Mouse (Mus musculus) kidney, adult 2 months (tissue): ENCODE measurements around the gene Reep3. TPM values are rescaled to one million over a fixed set of nuclear protein-coding genes. Genes with fewer than 3 reads are reported as not detected.

ENCODE experiments used
- DNase-seq: peaks from one replicate; pipeline ENCODE4 v3.0.0; 2021
- H3K27ac ChIP-seq: fragments of 200-500 bp; 2 replicates; pipeline ENCODE4 v1.5.1; 2012; ENCODE audit warnings: low read depth, low read length, control low read depth, inconsistent platforms; ENCODE audit not compliant: insufficient read depth
- H3K27me3 ChIP-seq: fragments of 200-500 bp; replicated peaks from 2 replicates; pipeline ENCODE4 v1.6.1; 2012; ENCODE audit warnings: mild to moderate bottlenecking, moderate library complexity, low read length, inconsistent platforms; ENCODE audit not compliant: control insufficient read depth, insufficient read depth
- H3K36me3 ChIP-seq: fragments of 200-500 bp; 2 replicates; pipeline ENCODE4 v1.6.1; 2012; ENCODE audit warnings: mild to moderate bottlenecking, moderate library complexity, low read length, inconsistent platforms; ENCODE audit not compliant: control insufficient read depth, insufficient read depth
- H3K4me1 ChIP-seq: fragments of 200-500 bp; 2 replicates; pipeline ENCODE4 v1.6.1; 2011; ENCODE audit warnings: low read length; ENCODE audit not compliant: control insufficient read depth, insufficient read depth
- H3K4me3 ChIP-seq: fragments of 200-500 bp; 2 replicates; pipeline ENCODE4 v1.5.1; 2011; ENCODE audit warnings: mild to moderate bottlenecking, low read depth, low read length, control low read depth; ENCODE audit not compliant: insufficient read depth
- CTCF ChIP-seq: fragments of 200-500 bp; conservative IDR thresholded peaks from 2 replicates; pipeline ENCODE4 v1.5.1; 2011; ENCODE audit warnings: low read depth, mild to moderate bottlenecking, control low read depth, low read length, moderate library complexity, mixed read lengths; ENCODE audit not compliant: insufficient read depth, insufficient read length
- POLR2A ChIP-seq: fragments of 200-500 bp; IDR thresholded peaks from one replicate; pipeline ENCODE4 v1.6.1; 2011; ENCODE audit warnings: low read depth, low read length, control low read depth
- WGBS: fragments of 180-500 bp; shearing (Covaris S2); methylation state at CpG from one replicate; pipeline ENCODE4 v1.1.7; 2018; 5-methylcytosine and 5-hydroxymethylcytosine counted together
- polyA plus RNA-seq: library from polyadenylated mRNA; depleted of rRNA; stranded (reverse); fragments of >200 nt; gene quantifications from 2 replicates; pipeline ENCODE4 v1.2.3, GENCODE M21; 2012

The Reep3 gene
- polyA plus RNA-seq, 1 experiment: 26.0 TPM

GRCm38 (mm10) chr10:67069013-67069412, 27.7 kb downstream of the Reep3 start:
- H3K4me3 ChIP-seq: no peak overlapping the region
- no peaks in the 10 kb centered on the region for H3K27me3 ChIP-seq
- DNase-seq: peak; percentile 60
- 76% methylated on average over 10 of the region's 10 CpGs for WGBS
- H3K27ac ChIP-seq: peak overlapping the region; percentile 32; the same call in 1 of the 2 replicates
- TF ChIP-seq CTCF (no peak), POLR2A (no peak)
- H3K4me1 ChIP-seq: no peaks in the 10 kb centered on the region
- no peaks in the 10 kb centered on the region for H3K36me3 ChIP-seq

DNA sequence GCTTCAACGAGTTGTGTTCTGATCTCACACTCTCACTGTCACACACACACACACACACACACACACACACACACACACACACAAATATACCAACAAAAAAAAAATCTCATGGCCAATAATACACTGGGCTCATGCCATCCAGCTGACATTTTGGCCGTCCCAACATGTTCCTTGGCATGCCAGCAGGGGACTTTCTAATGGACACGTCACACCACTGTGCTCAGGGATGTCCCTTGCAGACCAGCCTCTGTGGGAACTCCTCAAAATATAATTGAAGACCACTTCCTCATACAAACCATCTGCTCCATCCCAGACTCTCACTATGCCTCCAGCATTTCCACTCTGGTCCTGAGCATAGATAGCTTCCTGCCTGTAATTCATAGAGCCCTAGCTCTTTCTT, 30.3 kb downstream of the Reep3 start:
- no peak overlapping the region for H3K4me3 ChIP-seq
- 78% methylated on average over 3 of the region's 3 CpGs for WGBS
- H3K4me1 ChIP-seq: no peaks in the 10 kb centered on the region
- no peaks in the 10 kb centered on the region for H3K27me3 ChIP-seq
- DNase-seq: no peak
- no peak for TF ChIP-seq POLR2A
- peak; percentile 20; the same call in 1 of the 2 replicates for TF ChIP-seq CTCF
- H3K36me3 ChIP-seq: no peaks in the 10 kb centered on the region
- H3K27ac ChIP-seq: no peak overlapping the region

DNA sequence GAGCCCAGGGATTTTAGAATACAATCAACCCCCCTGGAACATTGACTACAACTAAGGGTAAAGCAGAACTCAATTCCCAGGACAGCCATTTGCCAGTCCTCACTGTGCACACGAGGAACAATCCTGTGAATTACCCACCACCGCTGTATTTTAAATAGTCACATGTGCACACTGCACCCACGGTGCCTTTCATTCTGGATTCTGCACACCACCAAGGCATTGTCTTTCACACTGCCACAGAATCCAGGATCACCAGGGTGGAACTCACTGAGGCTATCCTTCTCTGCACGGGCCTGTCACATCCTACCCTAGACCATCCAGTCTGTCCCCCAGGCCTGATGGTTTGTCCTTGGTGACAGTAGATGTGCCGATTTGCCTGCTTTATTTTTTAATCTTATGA, 30.8 kb downstream of the Reep3 start:
- no peak for DNase-seq
- H3K36me3 ChIP-seq: no peaks in the 10 kb centered on the region
- no peaks in the 10 kb centered on the region for H3K4me1 ChIP-seq
- no peak overlapping the region for H3K4me3 ChIP-seq
- TF ChIP-seq POLR2A (no peak), CTCF (no peak)
- H3K27ac ChIP-seq: no peak overlapping the region
- no peaks in the 10 kb centered on the region for H3K27me3 ChIP-seq
- 67% methylated on average over 5 of the region's 5 CpGs for WGBS

DNA sequence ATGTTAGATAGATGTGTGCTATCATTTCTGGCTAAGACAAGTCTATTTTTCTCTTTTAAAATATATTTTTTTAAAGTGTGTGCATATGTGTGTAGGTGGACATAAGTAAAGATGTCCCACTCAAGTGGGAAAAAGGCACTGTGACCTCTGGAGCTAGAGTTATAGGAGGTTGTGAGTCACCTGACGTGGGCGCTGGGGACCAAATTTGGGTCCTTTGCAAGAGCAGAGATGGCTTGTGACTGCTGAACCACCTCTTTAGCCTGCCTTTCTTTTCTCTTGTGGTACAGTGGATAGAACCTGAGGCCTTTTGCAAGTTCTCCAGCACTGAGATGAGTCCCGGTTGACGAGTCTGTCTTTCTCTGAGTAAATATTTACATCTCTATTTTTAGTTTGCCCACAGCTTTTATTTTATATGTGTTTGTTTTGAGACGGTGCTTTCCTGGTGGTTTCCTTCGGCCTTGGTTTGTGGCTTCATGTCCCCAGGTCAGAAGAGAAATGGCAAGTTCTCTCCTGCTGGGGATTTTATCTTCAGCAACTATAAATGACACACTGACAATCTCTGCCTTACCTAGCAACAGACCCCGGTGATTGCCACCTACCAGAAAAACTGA, 31.4 kb downstream of the Reep3 start:
- no peak for DNase-seq
- Histone ChIP-seq H3K36me3 (no peaks in the 10 kb centered on the region), H3K4me3 (no peak overlapping the region), H3K27me3 (no peaks in the 10 kb centered on the region), H3K4me1 (no peaks in the 10 kb centered on the region), H3K27ac (no peak overlapping the region)
- no peak for TF ChIP-seq CTCF
- TF ChIP-seq POLR2A: no peak
- WGBS: 74% methylated on average over 7 of the region's 7 CpGs

DNA sequence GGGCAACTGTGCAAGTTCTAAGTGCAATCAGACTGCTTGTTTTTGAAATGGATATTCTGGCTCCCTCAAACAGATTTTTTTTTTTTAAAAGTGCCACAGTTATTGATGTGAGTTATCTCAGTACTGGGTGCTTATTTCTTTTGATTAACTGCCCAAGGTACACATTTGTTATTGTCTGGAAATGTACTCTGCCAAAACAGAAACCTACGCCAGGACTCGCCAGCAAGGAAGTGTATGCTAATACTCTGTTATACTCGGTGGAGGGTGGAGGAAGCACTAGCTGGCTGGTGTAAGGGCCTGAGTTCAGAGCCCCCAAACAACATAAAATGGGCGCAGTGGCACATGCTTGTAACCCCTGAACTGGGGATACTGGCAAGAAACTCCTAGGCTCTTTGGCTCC, 34.9 kb downstream of the Reep3 start:
- WGBS: 64% methylated on average over 4 of the region's 4 CpGs
- Histone ChIP-seq H3K27ac (peak overlapping the region; percentile 43), H3K36me3 (no peaks in the 10 kb centered on the region), H3K4me3 (no peak overlapping the region), H3K4me1 (peaks cover 14% of the 10 kb centered on the region), H3K27me3 (no peaks in the 10 kb centered on the region)
- no peak for TF ChIP-seq POLR2A
- TF ChIP-seq CTCF: no peak
- peak; percentile 51 for DNase-seq

- H3K4me3 ChIP-seq: no peak overlapping the region
- TF ChIP-seq POLR2A: no peak
- TF ChIP-seq CTCF: no peak
- DNase-seq: peak; percentile 24
- WGBS: 61% methylated on average over 10 of the region's 10 CpGs
- no peaks in the 10 kb centered on the region for H3K27me3 ChIP-seq
- H3K27ac ChIP-seq: no peak overlapping the region
- H3K4me1 ChIP-seq: peaks cover 18% of the 10 kb centered on the region
- H3K36me3 ChIP-seq: no peaks in the 10 kb centered on the region
Measured at GRCm38 (mm10) chr10:67061367-67061801, 35.4 kb downstream of the Reep3 start.

GRCm38 (mm10) chr10:67058702-67059101, 38.0 kb downstream of the Reep3 start:
- H3K4me1 ChIP-seq: peaks cover 23% of the 10 kb centered on the region
- DNase-seq: no peak
- no peak overlapping the region for H3K4me3 ChIP-seq
- H3K27ac ChIP-seq: no peak overlapping the region
- 53% methylated on average over 6 of the region's 6 CpGs for whole genome bisulfite sequencing
- no peaks in the 10 kb centered on the region for H3K27me3 ChIP-seq
- TF ChIP-seq CTCF (no peak), POLR2A (no peak)
- no peaks in the 10 kb centered on the region for H3K36me3 ChIP-seq
